Mouse (Mus musculus) heart, postnatal 0 days (tissue): ENCODE data around the gene Esm1.

Experiments
- CTCF ChIP-seq: IDR thresholded peaks from 2 replicates; pipeline ENCODE4 v1.5.1; 2016; ENCODE audit warnings: antibody characterized with exemption, control low read depth, low read depth
- EP300 ChIP-seq: IDR thresholded peaks from 2 replicates; pipeline ENCODE4 v1.6.1; 2016; ENCODE audit warnings: antibody characterized with exemption, low read depth

DNA sequence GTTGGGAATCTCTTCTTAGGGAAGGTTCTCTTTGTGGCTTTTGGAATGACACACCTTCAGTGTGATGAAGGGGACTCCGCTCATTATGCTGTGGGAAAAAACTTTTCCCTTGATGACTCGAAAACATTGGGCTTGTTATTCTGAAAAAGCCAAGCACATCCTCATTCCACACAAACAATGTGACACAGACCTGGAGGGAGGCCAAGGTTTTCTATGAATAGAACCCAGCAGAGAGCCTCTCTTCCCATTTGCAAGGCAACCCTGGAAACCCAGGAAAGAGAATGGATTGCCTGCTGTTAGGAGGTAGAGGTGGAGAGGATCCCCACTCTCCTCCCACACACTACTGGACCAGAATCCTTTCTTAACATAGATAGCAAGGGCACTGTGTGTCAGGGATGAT is 14.6 kb downstream of the Esm1 start:
- TF ChIP-seq CTCF (no peak), EP300 (no peak)
